Mouse (Mus musculus) kidney, adult 2 months (tissue): Measurements from ENCODE around the gene Edc3. TPM values are rescaled to one million over a fixed set of nuclear protein-coding genes. Genes with fewer than 3 reads are reported as not detected.
A peak's percentile ranks its signal among the peaks of the same experiment; 100 is the strongest.

ENCODE experiments used
- DNase-seq: peaks from one replicate; pipeline ENCODE4 v3.0.0; 2021
- H3K27ac ChIP-seq: fragments of 200-500 bp; 2 replicates; pipeline ENCODE4 v1.5.1; 2012; ENCODE audit warnings: low read depth, low read length, control low read depth, inconsistent platforms; ENCODE audit not compliant: insufficient read depth
- H3K27me3 ChIP-seq: fragments of 200-500 bp; replicated peaks from 2 replicates; pipeline ENCODE4 v1.6.1; 2012; ENCODE audit warnings: mild to moderate bottlenecking, moderate library complexity, low read length, inconsistent platforms; ENCODE audit not compliant: control insufficient read depth, insufficient read depth
- H3K36me3 ChIP-seq: fragments of 200-500 bp; 2 replicates; pipeline ENCODE4 v1.6.1; 2012; ENCODE audit warnings: mild to moderate bottlenecking, moderate library complexity, low read length, inconsistent platforms; ENCODE audit not compliant: control insufficient read depth, insufficient read depth
- H3K4me1 ChIP-seq: fragments of 200-500 bp; 2 replicates; pipeline ENCODE4 v1.6.1; 2011; ENCODE audit warnings: low read length; ENCODE audit not compliant: control insufficient read depth, insufficient read depth
- H3K4me3 ChIP-seq: fragments of 200-500 bp; 2 replicates; pipeline ENCODE4 v1.5.1; 2011; ENCODE audit warnings: mild to moderate bottlenecking, low read depth, low read length, control low read depth; ENCODE audit not compliant: insufficient read depth
- CTCF ChIP-seq: fragments of 200-500 bp; conservative IDR thresholded peaks from 2 replicates; pipeline ENCODE4 v1.5.1; 2011; ENCODE audit warnings: low read depth, mild to moderate bottlenecking, control low read depth, low read length, moderate library complexity, mixed read lengths; ENCODE audit not compliant: insufficient read depth, insufficient read length
- POLR2A ChIP-seq: fragments of 200-500 bp; IDR thresholded peaks from one replicate; pipeline ENCODE4 v1.6.1; 2011; ENCODE audit warnings: low read depth, low read length, control low read depth
- WGBS: fragments of 180-500 bp; shearing (Covaris S2); methylation state at CpG from one replicate; pipeline ENCODE4 v1.1.7; 2018; 5-methylcytosine and 5-hydroxymethylcytosine counted together
- polyA plus RNA-seq: library from polyadenylated mRNA; depleted of rRNA; stranded (reverse); fragments of >200 nt; gene quantifications from 2 replicates; pipeline ENCODE4 v1.2.3, GENCODE M21; 2012

Edc3 gene
- polyA plus RNA-seq, 1 experiment, result 7.9 TPM

- 79% methylated on average over 3 of the region's 3 CpGs for WGBS
- Histone ChIP-seq H3K4me1 (peaks cover 16% of the 10 kb centered on the region; the same call in 1 of the 2 replicates), H3K4me3 (no peak overlapping the region), H3K27me3 (no peaks in the 10 kb centered on the region), H3K27ac (no peak overlapping the region), H3K36me3 (peaks cover 7% of the 10 kb centered on the region)
- no peak for TF ChIP-seq POLR2A
- no peak for TF ChIP-seq CTCF
- peak; percentile 59 for DNase-seq
Observed at GRCm38 (mm10) chr9:57720736-57721135, 12.4 kb downstream of the Edc3 start.

- WGBS, result 73% methylated on average over 1 of the region's 1 CpGs
- peaks cover 4% of the 10 kb centered on the region; the same call in 1 of the 2 replicates for H3K36me3 ChIP-seq
- peak overlapping the region; percentile 32 for H3K27ac ChIP-seq
Observed at GRCm38 (mm10) chr9:57722371-57722770, 14.0 kb downstream of the Edc3 start.

DNA sequence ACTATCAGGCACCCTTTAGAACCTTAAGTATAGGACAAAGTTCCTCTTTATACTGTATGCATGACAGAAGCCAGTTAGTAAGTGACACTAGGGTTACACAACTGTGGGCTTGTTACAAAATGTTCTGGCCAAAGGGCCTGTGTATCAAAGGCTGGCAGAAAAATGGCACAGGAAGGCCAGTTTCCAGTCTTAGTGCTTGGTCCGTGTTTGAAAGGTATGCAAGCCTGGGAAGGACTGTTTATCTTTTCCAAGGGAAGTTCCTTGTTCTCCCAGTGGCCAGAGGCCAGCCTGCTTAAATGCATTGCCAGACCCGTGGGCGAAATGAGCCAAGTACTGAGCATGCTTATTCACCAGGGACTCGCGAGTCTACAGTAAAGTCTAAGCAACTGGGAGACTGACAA, 15.0 kb downstream of the Edc3 start:
- Histone ChIP-seq H3K4me3 (no peak overlapping the region), H3K4me1 (peaks cover 13% of the 10 kb centered on the region; the same call in 1 of the 2 replicates), H3K27ac (peak overlapping the region; percentile 32), H3K27me3 (no peaks in the 10 kb centered on the region), H3K36me3 (peaks cover 4% of the 10 kb centered on the region)
- DNase-seq, result peak; percentile 89
- WGBS, result 9% methylated on average over 5 of the region's 5 CpGs
- no peak for TF ChIP-seq CTCF
- TF ChIP-seq POLR2A, result no peak

More at GRCm38 (mm10) chr9:57722371-57722770, 14.0 kb downstream of the Edc3 start:
- H3K4me1 ChIP-seq, result peaks cover 16% of the 10 kb centered on the region; the same call in 1 of the 2 replicates
- DNase-seq, result no peak
- TF ChIP-seq POLR2A (no peak), CTCF (no peak)
- H3K27me3 ChIP-seq, result no peaks in the 10 kb centered on the region
- H3K4me3 ChIP-seq, result no peak overlapping the region

DNA sequence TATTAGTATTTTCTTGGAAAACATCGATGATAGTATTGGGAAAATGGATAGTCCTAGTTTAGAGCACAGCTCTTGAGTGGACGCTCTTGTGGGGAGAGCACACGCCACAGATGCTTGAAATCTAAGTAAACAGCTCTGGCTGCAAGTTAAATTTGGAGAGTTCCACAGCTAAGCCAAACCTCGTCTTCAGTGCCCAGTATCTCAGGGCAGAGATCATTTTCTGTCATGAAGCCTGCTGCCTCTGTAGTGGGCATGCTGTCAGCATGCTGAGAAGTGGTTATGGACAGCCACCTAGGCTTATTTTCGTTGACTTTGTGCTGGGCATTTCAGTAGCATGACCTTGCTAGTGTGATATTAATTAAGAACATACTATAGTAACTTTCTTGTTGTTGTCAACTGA, 15.5 kb downstream of the Edc3 start:
- peak overlapping the region; percentile 32 for H3K27ac ChIP-seq

DNA sequence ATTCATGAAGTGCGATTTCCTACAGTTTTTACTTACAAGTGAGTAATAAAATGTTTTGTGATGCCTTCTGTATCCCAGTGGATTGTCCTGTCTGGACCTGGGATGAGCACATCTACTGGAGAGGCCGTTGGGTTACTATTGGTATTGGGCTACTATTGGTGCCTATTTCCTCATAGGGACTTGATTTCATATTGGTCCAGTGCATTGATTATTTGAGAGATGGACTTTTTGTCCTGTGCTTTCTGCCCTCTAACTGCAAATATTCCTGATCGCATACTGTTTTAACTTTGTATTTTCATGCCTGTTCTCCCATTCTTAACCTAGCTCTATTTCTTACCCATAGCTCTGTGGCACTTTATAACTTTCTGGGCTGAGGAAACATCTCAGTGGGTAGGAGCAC, 16.4 kb downstream of the Edc3 start:
- no peaks in the 10 kb centered on the region for H3K27me3 ChIP-seq
- no peak overlapping the region for H3K4me3 ChIP-seq
- no peak overlapping the region for H3K27ac ChIP-seq
- WGBS, result 93% methylated on average over 3 of the region's 3 CpGs
- no peak for DNase-seq
- peaks cover 4% of the 10 kb centered on the region for H3K36me3 ChIP-seq
- peaks cover 13% of the 10 kb centered on the region; the same call in 1 of the 2 replicates for H3K4me1 ChIP-seq
- no peak for TF ChIP-seq POLR2A
- TF ChIP-seq CTCF, result no peak

More for the DNA sequence above, 15.5 kb downstream of the Edc3 start:
- TF ChIP-seq CTCF, result no peak
- TF ChIP-seq POLR2A, result no peak
- Histone ChIP-seq H3K27me3 (no peaks in the 10 kb centered on the region), H3K4me3 (no peak overlapping the region), H3K4me1 (peaks cover 13% of the 10 kb centered on the region; the same call in 1 of the 2 replicates), H3K36me3 (peaks cover 4% of the 10 kb centered on the region)
- 65% methylated on average over 5 of the region's 5 CpGs for WGBS
- DNase-seq, result no peak

DNA sequence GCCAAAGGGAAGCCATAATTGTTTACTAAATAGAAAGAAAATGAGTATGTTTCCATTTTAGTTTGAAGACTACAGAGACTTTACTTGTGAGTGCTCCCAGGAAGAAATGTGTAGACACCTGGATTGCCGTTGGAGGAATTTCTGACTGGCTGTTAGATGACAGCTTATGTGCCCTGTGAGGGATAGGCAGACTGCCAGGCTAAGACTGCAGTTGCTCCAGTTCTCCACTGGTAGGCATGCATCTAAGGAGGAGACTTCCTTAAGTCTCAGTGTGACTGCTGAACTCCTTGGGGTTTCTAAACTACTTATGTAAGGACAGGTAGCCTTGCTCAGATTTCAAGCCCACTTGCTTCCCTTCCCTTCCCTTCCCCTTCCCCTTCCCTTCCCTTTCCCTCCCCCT, 20.0 kb downstream of the Edc3 start:
- no peak for DNase-seq
- no peaks in the 10 kb centered on the region for H3K27me3 ChIP-seq
- no peak overlapping the region for H3K27ac ChIP-seq
- peaks cover 9% of the 10 kb centered on the region; the same call in 1 of the 2 replicates for H3K4me1 ChIP-seq
- H3K4me3 ChIP-seq, result no peak overlapping the region
- WGBS, result 94% methylated on average over 1 of the region's 1 CpGs
- no peak for TF ChIP-seq POLR2A
- no peak for TF ChIP-seq CTCF
- H3K36me3 ChIP-seq, result peaks cover 2% of the 10 kb centered on the region

GRCm38 (mm10) chr9:57733606-57734005, 25.3 kb downstream of the Edc3 start:
- Histone ChIP-seq H3K4me3 (no peak overlapping the region), H3K27ac (no peak overlapping the region), H3K27me3 (no peaks in the 10 kb centered on the region), H3K4me1 (no peaks in the 10 kb centered on the region; the same call in 1 of the 2 replicates), H3K36me3 (no peaks in the 10 kb centered on the region; the same call in 1 of the 2 replicates)
- DNase-seq, result no peak
- no peak for TF ChIP-seq CTCF
- 86% methylated on average over 6 of the region's 6 CpGs for WGBS

GRCm38 (mm10) chr9:57739863-57740262, 31.5 kb downstream of the Edc3 start:
- no peaks in the 10 kb centered on the region for H3K27me3 ChIP-seq
- no peak overlapping the region for H3K4me3 ChIP-seq
- WGBS, result 82% methylated on average over 5 of the region's 5 CpGs
- no peaks in the 10 kb centered on the region for H3K4me1 ChIP-seq
- no peak overlapping the region for H3K27ac ChIP-seq
- TF ChIP-seq CTCF, result no peak
- TF ChIP-seq POLR2A, result no peak
- H3K36me3 ChIP-seq, result no peaks in the 10 kb centered on the region; the same call in 1 of the 2 replicates
- no peak for DNase-seq
